Mouse (Mus musculus): Measurements from ENCODE around the gene Faxc.

Faxc gene

DNA sequence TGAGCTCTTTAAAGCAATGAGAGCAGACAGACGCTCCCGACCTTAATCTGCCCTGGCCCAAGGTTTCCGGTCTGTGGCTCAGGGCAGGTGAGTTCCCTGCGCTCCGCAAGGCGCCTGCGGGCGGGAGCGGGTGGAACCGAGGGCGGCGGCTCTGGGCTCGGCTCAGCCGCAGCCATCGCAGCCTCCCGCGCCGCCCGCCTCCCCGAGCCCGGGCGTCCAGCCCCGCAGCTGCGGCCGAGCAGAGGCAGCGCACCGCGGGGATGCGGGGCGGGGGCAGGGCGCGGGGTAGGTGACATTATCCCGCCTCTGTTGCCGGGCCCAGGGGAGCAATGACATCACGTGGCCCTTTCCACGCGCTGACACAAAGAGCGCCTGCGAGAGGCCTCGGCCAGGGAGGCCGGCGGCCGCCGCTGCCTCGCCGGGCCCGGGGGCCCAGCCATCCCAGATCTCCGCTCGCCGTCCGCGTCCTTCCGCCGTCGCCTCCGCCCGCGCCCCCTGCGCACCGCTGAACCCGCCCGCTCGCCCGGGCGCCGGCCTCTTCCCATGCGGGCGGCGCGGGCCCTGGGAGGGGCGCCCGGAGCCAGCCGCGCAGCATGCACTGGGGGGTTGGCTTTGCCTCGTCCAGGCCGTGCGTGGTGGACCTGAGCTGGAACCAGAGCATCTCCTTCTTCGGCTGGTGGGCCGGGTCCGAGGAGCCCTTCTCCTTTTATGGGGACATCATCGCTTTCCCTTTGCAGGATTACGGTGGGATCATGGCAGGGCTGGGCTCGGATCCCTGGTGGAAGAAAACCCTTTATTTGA, at the start of gene Faxc:
Gene Faxc (plus strand): TSS at position 359 of the 801 bp plus-strand sequence.
- DNase-seq (ENCODE audit: low read depth) = peak; percentile 1

DNA sequence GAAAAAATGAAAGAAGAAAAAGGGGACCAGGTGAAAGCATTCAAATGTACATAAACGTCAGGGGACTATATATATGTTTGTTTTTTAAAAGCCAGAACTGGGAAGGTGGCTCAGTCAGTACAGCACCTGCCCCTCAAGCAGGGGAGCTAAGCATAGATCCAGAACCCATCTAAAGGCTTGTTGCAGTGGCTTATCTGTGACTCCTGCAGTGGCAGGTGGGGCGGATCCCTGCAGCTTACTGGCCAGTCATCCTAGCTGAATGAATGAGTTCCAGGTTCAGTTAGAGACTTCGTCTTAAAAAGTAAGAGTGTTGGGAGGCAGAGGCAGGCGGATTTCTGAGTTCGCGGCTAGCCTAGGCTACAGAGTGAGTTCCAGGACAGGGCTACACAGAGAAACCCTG, 48.3 kb upstream of the Faxc start:
- DNase-seq (ENCODE audit: low read depth) = no peak

DNA sequence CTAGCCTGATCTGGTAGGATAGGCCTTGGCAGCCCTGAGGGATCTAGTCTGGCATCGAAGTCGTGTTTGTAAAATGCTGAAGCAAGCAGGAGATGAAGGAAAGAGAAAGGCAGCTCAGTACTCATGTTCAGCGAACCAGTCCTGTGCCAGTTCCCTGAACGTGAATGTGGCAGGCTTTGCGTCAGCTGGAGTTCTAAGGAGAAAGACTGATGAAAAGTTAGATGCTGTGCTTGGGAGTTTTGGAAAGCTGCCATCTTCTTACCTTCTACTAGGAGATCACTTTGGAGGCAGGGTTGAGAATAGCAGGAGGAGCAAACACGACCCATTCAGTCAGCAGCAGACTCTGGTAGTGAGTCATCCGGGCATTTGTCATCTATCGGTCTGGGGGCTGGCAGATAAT, 45.3 kb upstream of the Faxc start:
- DNase-seq (ENCODE audit: low read depth) = no peak

DNA sequence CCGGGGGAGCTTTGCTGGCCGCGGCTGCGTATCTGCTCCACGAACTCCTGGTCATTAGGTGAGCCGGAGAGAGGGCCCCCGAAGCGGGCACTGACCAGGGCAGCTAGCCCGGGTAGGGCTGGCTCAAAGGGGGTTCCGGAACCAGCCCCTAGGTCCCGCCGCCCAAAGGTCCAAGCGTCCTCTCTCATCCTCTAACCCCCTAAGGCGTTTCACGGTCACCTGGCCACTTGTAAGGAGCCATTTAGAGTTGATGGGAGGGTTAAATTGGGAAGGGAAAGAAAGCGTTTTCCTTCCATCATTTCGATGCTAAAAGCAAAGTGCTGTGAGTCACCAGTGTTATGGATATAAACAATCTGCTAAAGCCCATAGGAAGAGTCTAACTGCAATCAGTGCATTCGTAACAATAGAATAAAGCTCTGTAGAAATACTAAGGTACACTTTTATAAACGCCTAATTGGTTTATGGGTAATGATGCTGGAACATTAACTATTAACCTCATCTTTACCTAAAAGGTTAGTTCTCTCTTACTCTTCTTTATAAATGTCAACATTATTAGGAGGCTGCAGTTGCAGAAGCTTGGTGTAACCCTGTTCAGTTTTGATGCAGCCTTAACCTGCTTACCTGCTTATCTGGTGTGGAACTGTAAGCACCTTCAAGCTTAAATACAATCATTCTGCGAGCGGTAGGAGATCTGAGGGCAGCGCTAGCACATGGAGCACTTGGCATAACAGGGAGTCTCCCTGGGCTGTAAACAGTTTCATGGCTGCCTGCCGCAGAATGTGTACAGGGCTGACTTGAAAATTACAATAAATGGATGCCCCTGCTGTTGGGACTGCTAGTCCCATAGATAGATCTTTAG, 872 bp downstream of the Faxc start:
- peak; percentile 5 for DNase-seq (ENCODE audit: low read depth)

DNA sequence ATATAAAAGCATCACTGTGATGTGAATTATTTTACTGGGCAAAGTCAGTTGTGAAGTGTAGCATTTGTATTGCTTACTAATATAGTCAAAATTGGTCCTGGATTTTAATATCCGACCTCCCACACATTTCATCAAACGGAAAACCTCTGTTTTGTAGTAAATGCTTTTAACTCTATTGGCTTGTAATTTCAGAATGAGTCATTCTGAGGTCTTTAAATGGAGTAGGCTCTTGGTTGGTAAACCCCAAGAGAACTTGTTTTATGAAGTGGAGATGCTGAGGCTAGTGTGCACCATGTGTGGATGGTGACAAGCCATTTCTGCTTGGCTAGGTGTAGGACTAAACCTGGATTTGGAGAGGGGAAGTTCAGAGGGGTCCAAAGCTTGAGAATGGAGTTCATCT, 4.2 kb downstream of the Faxc start:
- DNase-seq (ENCODE audit: low read depth) = no peak

DNA sequence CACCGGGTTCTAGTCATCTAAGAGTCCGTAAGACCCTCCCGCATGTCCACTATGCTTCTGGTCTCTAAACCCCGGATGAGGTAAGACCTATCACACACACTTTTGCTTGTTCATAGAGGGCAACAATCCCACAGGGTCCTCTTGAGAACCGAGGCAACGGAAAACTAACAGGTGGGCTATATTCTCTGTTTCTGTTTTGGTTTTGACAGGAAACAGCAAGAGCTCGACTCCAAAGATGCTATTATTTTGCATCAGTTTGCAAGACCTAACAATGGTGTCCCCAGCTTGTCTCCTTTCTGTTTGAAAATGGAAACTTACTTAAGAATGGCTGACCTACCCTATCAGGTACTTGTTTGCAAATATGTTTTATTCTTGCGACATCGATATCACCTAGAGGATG, 5.3 kb downstream of the Faxc start:
- DNase-seq (ENCODE audit: low read depth) = no peak

DNA sequence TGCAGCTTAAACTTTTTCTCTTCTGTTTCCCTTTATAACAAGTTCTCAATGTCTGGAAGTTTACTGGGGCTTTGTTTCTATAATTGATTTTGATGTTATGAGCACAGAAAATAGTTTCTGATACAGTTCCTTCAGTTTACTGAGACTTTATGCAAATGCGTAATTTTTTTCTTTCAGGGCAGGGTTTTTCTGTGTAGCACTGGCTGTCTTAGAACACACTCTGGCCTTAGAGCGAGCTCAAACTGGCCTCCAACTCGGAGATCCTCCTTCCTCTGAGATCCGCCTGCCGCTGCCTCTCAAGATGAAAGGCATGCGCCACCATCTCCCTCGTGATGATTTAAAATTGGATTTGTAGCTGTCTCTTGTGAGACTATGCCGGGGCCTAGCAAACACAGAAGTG, 6.8 kb downstream of the Faxc start:
- no peak for DNase-seq (ENCODE audit: low read depth)

DNA sequence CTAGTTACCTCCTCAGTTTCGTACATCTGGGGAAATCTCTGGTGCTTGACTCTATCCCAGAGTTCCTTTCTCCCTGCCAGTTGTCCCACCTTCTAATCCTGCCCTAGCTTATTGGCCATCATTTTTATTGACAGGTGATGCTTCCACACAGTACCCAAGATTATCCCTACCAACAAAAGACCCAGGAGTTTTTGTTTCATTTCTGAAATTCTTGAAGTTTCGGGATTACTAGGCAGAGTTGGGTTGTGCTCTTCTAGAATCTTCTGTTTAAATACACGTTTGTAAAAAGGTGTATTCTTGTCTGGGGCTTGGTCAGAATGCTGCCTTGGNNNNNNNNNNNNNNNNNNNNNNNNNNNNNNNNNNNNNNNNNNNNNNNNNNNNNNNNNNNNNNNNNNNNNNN, 13.5 kb downstream of the Faxc start:
- no peak for DNase-seq (ENCODE audit: low read depth)

DNA sequence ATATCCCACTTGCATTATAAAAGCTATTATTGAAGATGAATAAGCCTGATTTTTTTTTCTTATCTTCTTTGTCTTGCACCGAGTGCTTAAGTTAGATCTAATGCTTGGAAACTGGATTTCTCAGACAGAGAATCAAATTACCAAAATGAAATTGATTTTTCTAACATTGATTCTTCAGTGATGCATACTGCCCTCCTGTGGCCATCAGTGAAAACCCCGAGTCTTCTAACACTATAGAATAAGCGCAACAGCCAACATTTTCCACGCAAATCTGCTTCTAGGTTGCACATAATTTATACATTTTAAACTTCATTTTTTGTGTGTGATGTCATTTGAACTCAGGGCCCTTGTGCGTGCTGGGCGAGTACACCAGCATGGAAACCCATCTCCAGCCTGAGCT, 20.3 kb downstream of the Faxc start:
- DNase-seq (ENCODE audit: low read depth) = no peak

DNA sequence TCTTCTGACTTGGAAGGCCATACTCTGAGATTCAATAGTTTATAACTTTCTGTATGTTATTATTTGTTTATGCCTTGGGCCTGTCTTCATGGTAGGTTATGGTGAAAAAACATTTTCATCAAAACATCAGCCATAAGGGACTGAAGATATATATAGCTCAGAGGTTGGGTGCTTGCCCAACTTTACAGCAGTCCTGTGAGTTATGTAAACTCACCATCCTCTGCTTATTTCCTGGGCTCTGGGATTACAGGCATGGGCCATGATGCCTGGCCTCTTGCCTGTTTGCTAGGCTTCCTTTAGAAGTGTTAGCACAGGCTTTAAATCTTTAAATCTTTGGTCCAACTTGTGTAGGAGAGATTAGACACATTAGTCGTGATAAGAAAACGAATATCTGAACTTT, 21.1 kb downstream of the Faxc start:
- no peak for DNase-seq (ENCODE audit: low read depth)

DNA sequence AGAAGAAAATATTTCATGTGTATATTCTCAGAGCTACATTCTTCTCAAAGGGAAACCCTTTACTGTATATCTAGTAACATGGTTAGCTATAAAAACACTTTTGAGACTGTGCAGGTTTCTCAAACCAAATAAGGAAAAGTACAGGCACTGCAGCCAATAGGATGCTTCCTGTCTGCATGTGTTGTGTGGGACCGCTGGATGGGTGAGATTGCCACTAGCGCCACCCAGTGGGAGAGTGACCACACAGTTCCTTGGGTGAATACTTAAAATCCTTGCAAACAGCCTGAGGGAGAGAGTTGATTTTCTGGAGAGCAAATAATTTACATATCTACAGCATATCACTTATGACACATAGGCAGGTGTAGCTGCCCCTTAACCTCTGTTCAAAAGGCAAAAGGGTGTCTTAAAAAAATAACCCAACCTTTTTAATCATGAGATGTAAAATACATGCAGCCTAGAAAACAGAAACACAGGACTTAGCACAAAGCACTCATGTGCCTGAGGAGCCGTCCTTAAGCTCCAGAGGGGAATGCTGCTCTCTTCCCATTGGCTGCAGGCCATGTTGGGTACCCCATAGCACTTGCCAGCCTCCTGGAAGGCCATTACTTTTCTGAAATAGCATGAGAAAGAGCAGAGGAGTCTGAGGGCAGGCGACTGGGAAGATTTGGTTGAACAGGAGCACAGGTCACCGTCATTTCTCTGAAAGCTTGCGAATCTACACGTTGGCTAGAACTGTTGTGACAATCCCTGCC, 26.6 kb downstream of the Faxc start:
- no peak for DNase-seq (ENCODE audit: low read depth)

DNA sequence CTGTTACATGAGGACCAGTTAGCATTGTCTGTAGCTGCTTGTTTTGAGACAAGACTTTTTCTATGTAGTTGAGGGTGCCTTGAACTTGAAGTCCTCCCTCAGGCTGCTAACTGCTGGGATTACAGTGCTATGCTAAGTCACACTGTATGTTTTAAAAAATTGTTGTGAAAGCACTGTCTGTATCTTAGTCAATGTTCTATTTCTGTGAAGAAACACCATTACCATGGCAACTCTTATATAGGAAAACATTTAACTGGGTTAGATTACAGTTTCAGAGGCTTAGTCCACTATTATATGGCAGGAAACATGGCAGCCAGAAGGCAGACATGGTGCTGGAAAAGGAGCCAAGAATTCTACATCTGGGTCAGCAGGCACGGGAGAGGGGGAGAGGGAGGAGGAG, 40.8 kb downstream of the Faxc start:
- DNase-seq (ENCODE audit: low read depth) = no peak

DNA sequence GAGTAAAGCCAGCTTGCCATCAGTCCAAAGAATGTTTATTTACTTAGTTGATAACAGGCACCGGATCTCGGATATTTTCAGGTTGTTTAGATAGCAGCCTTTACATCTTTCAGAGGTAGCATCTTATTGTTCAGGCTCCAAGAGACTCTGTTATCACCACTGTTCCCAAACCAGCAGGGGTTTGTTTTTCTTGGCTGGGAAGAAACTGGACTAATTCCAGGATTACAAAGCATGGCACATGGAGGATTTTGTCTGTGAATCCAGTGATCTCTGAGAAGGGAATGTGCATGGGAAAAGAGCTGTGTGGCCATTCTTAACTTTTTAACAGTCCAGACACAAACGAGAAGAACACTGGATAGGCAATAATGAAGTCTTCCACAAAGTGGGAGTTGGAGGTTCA, 43.0 kb downstream of the Faxc start:
- no peak for DNase-seq (ENCODE audit: low read depth)

DNA sequence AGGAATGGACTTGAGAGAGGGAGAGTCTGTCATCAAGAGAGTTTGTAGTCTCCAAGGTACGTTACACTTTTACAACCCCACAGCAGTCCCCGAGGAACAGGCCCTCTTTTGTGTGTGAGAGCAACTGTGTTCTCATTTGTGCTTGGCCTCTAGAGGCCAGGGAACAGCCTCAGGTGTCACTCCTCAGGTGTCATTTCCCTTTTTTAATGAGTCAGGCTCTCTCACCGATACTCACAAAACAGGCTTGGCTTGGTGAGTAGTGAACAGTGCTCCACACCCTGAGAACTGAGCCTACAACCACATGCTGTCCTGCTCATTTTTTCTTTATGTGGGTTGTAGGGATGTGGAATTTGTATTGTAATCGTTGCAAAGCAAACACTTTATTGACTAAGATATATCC, 49.3 kb downstream of the Faxc start:
- no peak for DNase-seq (ENCODE audit: low read depth)

DNA sequence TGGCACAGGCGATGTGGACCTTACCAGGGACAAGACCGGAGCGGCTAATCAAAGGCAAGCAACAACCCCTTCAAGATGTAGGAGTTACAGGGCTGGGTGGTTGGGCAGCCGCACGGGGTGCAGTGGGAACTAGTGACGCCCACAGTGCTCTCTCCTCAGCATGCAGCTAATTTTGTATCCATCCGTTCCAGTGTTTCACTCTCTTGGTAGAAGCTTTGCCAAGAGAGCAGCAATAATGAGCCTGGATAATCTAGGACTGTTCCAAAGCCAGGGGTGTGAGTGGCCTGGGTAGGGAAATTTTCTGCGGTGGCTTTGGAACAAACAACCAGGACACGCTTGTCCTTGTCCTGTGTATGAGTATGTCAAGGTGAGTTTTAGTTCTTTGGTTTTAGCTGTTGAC, 51.3 kb downstream of the Faxc start:
- DNase-seq (ENCODE audit: low read depth) = no peak

DNA sequence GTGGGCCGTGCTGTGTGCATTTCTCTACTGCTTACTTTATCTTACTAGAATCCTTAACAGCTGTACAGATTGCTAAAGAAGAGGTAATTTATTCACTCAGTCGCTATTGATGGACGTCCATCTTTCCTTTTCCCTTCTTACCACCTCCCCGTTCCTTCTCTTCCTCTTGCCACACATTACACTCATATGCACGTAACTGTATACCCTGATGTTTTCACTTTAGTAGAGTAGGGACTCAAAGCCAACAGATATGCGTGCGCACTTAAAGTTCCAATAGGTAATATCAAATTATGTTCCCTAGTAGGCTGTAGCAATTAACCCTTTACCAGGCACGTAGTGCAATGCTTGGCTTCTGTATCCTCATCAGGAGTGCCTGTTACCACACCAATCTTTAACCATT, 55.7 kb downstream of the Faxc start:
- no peak for DNase-seq (ENCODE audit: low read depth)

DNA sequence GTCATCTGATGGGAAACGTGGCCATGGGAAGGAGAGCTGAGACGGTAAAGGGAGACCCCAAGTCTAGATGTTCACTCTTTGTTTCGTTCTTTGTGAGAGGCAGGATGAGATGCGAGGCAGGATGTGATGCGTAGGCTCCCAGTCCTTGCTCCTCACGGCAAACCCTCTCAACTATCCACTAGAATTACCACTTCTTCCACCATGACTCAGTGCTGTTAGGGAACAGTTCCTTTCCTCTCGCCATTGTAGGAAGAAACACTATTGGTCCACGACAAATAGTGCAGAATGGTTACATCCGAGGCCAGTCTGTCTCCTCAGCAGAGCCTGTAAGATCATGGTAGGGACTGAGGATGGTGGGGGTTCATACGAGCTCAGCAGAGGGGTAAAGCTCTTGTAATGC, 56.3 kb downstream of the Faxc start:
- DNase-seq (ENCODE audit: low read depth) = no peak

DNA sequence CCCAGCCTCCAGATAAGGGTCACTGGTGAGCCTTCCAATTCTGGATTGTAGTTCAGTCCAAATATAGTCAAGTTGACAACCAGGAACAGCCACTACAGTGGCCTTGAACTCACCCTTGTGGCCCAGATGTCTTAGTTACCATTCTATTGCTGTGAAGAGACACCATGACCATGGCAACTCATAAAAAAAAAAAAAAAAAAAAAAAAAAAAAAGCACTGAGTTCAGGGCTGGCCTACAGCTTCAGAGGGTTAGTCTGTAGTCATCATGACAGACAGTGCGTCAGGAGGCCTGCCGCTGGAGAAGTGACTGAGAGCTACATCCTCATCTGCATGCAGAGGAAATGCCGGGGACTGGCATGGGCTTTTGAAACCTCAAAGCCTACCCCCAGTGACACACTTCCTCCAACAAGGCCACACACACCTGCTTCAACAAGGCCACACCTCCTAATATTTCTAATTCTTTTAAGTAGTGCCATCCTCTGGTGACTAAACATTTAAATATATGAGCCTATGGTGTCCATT, 58.5 kb downstream of the Faxc start:
- DNase-seq (ENCODE audit: low read depth) = no peak

DNA sequence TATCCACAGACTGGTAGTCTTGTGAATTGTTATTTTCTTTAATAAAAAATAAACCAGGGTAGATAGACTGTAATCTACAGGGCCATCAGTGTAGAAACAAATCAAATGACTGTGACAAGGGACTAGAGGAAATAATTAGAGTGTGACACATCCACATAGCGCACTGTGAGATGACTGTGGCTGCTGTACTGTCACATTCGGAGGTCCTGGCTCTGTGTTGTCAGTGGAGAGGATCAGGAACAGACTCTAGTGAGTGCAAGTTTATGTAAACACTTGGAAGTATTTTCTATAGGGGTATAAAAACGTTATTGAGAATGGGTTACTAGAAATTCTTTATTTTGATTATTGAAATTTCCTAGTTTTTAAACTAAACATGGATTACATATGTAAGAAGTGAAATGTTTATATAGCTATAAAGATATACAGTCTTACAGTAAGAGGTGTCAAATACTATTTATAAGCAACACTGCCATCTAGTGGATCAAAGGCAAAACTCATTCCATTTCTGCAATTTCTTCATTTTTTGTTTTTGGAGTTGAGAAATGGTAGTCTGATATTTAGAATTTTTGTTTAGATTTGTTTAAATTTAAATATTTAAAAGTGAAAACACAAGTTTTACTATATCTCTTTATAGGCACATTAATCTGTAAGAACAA, 59.6 kb downstream of the Faxc start:
- no peak for DNase-seq (ENCODE audit: low read depth)

DNA sequence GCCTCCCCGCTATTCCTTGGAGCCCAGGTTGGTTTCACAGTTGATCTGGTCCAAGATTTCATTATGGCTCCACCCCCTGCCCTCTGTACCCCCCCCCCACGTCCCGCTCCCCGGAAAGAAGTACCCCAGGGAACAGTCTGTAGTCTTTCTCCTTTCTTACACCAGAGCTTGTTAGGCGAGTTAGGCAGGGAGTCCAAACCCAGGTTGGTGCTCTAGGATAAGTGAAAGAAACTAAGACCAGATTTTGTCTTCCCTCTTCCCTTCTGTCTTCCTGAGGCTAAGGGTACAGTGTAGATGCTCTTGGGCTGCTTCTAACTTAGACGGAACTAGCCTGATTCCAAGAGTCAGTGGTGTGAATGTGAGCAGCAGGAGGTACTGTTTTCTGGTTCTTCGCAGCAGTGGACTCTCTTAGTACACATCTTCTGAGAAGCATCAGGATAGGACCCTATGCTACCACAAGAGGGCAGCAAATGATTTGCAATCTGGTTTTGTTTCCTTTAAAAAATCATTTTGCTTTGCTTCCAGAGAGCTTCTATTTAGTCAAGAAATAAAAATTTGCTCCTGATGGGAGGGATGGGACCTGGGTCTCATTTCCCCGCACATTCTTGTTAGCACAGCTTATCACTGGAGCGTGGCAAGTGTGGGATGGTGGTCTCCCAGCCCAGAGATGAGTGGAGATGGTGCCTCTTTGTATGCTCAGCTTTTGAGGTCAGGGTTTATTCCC, 86.7 kb downstream of the Faxc start:
- peak; percentile 23 for DNase-seq (ENCODE audit: low read depth)

DNA sequence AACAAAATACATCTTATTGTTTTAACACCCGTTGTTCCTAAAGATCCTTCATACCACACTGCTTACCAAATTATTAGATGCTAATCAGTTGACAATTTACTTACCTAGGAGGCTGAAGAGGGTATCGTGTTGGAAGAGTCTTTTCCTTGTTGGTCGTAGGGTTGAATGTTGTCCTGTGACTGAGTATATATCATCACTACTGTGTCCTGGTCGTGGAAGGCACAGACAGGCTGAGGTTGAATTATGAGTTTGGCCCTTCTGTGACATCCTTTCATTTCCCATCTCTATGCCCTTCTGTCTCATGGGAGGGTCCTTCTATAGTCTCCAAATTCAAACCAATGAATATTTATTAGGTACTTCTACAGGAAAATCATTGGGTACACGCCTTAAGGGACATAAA, 87.3 kb downstream of the Faxc start:
- no peak for DNase-seq (ENCODE audit: low read depth)
